Comparison of ENCODE assay signal across 14 mouse cellular contexts in genomic region chr5:122108104-122108503, GRCm38 (mm10). TPM values are rescaled to one million over a fixed set of nuclear protein-coding genes. Genes with fewer than 3 reads are reported as not detected.
"Had no signal": no experiment of that assay in that cellular context is flagged by ENCODE, and none has a peak within 500 bp of the region (broad histone marks: within the 10 kb centered on the region; RNA-seq: fewer than 3 reads in every experiment).

No protein-coding gene starts in this region.

- H3K27me3 ChIP-seq: midbrain, embryonic 13.5 days had no signal

- H3K4me1 ChIP-seq: limb, embryonic 12.5 days; lung, embryonic 15.5 days had no signal

- H3K9me3 ChIP-seq: limb, embryonic 12.5 days; liver, embryonic 13.5 days; lung, embryonic 15.5 days; midbrain, embryonic 13.5 days; stomach, embryonic 15.5 days had no signal

- H3K36me3 ChIP-seq: limb, embryonic 12.5 days; liver, embryonic 13.5 days; lung, embryonic 15.5 days; midbrain, embryonic 13.5 days; stomach, embryonic 15.5 days had no signal

- H3K4me3 ChIP-seq: limb, embryonic 12.5 days; liver, embryonic 13.5 days; lung, embryonic 15.5 days; midbrain, embryonic 13.5 days; stomach, embryonic 15.5 days had no signal

- DNase-seq: kidney, postnatal 36 days; liver; liver, embryonic 13.5 days; liver, postnatal 0 days; right cerebral cortex, postnatal 14 days; thymus, adult 2 months; thymus, postnatal 25 days had no signal

- ATAC-seq: liver, postnatal 0 days; midbrain, embryonic 13.5 days had no signal

- H3K4me2 ChIP-seq: limb, embryonic 12.5 days; liver, embryonic 13.5 days; lung, embryonic 15.5 days; midbrain, embryonic 13.5 days; stomach, embryonic 15.5 days had no signal

- H3K9ac ChIP-seq: limb, embryonic 12.5 days; liver, embryonic 13.5 days; liver, postnatal 0 days; lung, embryonic 15.5 days; midbrain, embryonic 13.5 days; stomach, embryonic 15.5 days had no signal

- H3K27ac ChIP-seq: limb, embryonic 12.5 days; liver, embryonic 13.5 days; lung, embryonic 15.5 days; midbrain, embryonic 13.5 days; stomach, embryonic 15.5 days had no signal

RNA-seq across cellular contexts. Expression of gene Myl2, which starts 7.4 kb away (rescaled TPM):
- total RNA-seq: layer of hippocampus, postnatal 10 days; megakaryocyte progenitor cell, adult 5-6 weeks had no signal

RNA-seq across cellular contexts. Expression of gene Ccdc63, which starts 32.5 kb away (rescaled TPM):
- total RNA-seq: midbrain, postnatal 0 days had no signal
- polyA plus RNA-seq: limb, embryonic 12.5 days; lung, embryonic 15.5 days; midbrain, embryonic 13.5 days; midbrain, postnatal 0 days; stomach, embryonic 15.5 days had no signal
